Mouse (Mus musculus): ENCODE data around the gene Phactr2.

The Phactr2 gene

DNA sequence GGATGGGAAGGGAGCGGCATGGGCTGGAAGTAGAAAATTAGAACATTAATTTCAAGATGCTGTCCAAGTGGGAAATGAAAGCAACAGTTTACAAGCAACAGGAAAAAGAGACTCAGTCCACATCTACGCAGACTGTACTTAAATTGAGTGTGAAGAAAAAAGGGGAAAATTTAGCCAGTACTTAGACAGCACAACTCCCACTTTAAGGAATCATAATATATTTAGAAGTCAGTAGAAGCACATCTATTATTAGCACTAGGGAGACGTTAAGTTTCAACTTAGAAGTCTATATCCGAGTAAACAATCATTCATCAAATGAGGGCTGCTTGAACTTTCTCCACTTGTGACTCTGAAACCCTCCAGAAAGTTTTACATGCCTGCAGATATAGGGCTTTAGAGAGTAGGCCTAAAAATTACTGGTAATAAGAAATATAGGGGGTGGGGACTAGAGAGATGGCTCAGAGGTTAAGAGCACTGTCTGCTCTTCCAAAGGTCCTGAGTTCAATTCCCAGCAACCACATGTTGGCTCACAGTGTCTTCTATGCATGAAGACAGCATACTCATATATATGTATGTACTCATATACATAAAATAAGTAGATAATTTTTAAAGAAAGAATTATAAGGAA lies 142.7 kb downstream of the Phactr2 start:
- no peak for DNase-seq (ENCODE audit: low read depth, low spot score)

DNA sequence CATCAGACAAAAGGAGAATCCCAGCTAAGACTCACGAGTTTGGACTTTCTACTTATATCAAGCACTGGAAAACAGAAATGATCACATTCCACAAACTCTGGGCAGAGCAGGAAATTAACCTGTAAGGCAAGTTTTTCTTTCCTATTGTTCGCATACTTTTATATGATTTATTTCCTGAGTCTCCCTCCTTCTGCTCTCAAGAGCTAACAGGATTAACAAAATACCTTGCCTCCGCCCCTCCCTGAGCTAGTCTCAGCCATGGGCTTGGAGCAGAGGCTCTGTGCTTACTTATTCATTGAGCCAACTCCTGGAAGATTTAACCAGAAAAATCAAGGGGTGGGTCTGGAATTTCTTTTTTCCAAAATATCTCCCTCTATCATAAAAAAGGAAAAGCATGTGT lies 145.6 kb downstream of the Phactr2 start:
- no peak for DNase-seq (ENCODE audit: low read depth, low spot score)

DNA sequence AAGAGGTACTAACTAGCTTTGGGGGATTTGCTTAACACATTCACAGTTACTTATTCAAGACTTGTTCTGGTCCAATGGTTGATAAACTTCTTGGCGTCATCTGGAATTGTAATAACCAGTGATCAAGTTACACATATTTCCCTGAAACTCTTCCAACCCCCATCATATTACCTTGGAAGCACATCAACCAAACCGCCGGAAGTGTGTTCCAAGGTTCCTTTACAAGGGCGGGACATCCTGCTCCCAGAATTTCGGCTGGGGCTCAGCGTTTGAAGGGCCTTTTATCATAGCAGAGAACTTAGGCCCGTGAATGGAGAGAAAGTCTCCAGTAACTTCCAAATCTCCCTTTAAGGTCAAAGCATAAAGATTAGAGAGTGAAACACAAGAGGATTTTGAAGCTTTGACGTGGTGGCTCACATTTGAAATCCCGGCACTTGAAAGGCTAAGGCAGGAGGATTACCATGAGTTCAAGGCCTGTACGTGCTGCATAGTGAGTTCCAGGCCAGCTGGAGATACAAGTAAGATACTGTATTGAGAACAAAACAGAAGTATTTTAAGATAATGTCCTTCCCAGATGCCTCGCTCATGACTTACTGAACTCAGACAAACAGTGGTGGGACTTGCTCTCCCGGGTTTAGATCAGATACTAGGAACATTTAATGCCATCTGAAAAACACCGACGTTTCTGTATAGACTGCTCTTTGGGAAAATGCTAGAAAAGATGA lies 147.9 kb downstream of the Phactr2 start:
- no peak for DNase-seq (ENCODE audit: low read depth, low spot score)

DNA sequence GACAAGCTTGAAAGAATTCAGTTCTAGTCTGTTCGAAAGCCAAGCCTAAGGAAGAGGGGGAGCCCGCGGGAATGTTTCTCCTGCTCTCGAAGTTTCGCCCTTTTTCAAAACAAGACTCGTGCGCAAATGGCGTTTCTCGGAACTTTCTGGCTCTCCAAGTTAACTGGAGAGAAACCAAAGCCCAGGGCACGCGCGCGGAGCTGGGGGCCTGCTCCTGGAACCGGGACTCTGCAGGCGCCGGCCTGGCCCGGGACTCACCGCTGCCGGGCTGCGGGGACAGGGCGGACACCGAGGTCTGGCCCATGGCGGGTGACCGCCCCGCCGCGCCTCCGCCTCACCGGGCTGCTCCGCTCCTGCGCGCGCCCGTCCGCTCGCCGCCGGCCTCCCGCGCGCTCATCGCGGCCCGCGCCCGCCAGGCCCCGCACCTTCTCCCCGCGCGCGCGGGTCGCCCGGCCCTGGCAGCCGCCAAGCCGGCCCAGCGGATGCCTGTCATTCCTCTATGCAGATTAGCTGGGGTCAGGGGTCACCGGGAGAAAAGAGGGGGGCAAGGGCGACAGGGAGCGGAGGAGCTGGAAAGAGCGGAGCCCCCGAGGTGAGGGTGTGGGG lies 150.3 kb downstream of the Phactr2 start:
- peak; percentile 57 for DNase-seq (ENCODE audit: low read depth, low spot score)

DNA sequence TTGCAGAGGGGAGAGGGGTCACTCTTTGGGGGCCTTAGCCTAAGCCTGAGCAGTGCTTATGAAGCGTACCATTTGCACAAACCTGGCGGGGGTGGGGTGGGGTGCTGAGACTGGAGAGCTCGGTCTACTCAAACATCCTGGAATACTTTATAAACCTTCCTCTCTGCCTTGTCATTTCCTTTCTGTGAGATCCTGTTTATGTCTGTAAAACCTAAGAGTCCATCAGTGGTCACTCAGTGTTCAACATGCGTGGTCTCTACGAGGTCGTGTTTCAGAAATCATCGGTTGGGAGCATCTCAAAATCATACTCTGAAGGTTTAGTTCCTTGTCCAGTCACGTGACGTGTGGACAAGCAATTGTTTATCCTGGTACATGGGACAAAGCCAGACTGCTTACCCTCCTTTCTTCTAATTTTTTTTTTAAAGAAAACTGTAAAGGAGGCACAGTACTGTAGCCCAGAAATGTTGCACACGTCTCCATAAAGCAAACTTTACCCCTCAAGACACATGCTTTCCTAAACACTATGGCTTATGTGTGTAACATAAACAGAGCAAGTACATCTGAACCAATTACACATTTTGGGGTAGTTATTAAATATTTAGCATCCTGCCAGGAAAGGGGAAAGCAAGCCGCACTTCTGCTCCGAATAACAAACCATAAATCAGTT lies 150.9 kb downstream of the Phactr2 start:
- DNase-seq (ENCODE audit: low read depth, low spot score) = no peak

DNA sequence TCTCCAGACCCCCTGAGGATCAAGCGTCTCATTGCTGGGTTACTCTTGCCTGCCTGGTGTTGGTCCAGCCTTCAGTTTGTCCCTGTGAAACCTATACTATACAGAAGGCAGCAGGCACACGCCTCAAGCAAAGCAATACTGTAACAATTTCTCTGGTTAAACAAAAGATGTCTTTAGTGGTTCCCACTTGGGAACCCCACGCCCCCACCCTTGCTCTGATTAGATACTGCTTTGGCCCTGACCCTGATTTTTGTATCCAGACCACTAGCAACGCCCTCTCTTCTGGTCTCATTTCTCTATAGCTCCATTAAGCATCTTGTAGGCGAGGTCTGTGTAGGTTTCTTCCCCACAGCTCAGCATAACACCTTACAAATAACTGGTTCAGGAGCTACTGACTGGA lies 159.2 kb downstream of the Phactr2 start:
- no peak for DNase-seq (ENCODE audit: low read depth, low spot score)

DNA sequence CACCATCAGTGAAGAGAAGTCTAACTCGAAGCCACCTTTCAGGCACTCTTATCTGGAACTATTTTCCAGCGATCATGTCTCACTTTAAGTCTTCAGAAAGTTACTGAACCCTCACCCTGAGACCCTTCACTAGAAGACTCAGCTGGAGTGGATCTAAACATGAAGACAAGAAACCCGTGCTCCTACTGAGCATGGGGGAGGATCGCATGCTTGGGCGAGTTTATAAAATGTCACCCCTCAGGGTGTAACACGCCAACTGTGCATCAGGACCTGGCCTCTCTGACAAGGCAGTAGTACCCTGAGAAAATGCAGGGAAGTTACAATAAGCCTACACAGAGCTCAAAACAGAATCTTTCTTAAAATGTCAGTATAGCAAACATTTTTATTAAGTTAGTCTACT lies 161.6 kb downstream of the Phactr2 start:
- no peak for DNase-seq (ENCODE audit: low read depth, low spot score)

DNA sequence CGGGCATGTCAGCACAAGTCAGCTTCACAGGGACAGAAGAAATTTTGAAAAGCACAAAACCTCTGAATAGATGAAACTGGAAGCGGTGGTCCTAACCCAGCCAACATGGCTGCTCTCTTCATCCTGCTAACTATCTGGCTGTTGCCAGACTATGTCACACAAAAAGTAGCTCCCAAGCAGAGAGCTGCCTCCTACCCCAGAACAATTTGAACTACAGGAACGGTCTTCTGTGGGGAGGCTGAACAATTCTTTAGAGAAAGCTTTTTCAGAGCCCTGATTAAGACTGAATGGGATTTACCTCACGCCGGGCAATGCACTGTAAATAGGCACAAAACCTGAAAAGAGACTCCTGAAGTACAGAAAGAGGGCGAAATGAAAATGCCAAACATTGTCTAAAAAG lies 162.6 kb downstream of the Phactr2 start:
- no peak for DNase-seq (ENCODE audit: low read depth, low spot score)

DNA sequence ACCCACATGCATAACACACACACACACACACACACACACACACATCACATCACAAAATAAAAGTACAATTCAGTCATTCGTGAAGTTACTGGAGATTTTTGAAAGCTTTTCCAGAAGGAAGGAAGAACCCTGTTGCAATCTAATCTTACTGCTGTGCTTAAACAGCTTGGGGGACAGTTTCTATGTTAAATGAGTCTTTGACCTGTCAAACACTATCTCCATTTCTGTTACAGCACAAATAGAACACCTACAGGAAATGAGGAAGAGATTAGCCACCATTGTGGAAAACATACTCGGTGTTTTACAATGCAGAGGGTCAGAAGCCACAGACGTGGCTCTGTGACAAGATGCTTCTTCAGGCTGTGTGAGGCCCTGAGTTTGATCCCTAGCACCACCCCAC lies 164.1 kb downstream of the Phactr2 start:
- DNase-seq (ENCODE audit: low read depth, low spot score) = no peak

DNA sequence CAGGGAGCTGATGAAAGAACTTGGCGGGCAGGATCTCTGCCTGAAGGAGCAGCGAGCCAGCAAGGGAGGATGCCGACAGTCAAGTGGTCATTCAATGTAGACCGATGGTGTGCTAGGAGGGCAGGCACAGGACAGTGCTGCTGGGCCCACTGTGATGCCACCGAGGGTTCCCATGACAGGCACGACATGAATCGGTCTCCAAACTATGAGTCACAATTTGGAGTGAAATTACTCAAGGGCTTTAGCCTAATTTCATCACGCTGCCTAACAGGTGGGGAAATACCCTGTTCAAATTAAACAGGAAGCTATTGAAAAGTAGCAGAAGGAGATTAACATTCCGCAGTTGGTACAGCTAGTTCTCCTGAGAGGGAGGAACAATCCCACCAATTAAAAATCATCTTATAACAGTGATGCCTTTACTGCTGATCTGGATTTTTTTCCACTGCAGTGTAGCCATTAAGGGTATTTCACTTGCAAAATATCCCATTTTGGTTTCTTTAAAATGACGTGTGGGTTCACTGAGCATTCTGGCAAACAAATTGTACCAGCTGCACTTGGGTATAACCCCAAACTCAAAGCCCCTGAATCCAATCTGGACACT lies 169.5 kb downstream of the Phactr2 start:
- no peak for DNase-seq (ENCODE audit: low read depth, low spot score)

DNA sequence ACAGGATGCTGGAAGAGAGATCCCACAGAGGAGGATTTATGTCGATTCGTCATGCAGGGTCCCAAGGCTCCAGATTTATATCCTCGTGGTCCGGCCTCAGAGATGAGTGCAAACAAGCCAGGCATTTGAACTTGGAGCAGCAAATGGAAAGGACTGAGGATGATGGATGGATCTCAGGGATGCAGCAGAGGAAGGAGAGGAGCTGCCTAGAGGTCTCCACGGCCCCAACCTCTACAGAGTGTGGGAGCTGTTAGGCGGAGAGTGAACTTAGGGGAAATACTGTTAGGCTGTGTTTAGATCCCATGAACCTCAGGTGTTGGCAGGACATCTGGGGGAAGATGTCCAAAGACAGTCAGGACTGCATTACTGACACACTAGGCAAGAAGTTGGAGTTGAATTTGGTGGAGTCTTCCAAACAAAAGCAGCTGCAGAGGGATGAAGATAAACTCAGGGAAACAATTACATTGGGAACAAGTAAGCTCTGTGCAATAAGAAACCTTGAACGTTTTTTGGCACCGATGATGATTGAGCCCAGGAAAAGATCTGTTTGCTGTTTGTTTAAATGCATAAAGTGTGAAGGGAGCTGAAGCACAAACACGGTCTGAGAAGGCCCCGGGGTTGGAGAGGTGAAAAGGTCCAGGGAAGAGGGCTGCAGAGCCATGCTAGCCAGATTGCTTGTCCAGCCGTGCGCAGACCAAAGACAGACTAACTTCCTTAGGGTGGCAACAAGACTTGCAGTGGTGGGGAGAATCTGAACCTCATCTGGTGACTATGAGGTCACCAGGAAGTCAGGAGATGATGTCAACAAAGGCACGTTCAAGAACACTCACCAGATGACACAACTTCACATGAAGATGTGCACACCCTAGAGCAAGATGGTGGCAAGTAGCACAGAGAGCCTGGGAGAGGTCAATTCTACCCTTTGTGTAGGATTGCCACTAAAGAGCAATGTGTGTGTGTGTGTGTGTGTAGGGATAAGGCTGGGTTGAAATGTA lies 170.6 kb downstream of the Phactr2 start:
- no peak for DNase-seq (ENCODE audit: low read depth, low spot score)

DNA sequence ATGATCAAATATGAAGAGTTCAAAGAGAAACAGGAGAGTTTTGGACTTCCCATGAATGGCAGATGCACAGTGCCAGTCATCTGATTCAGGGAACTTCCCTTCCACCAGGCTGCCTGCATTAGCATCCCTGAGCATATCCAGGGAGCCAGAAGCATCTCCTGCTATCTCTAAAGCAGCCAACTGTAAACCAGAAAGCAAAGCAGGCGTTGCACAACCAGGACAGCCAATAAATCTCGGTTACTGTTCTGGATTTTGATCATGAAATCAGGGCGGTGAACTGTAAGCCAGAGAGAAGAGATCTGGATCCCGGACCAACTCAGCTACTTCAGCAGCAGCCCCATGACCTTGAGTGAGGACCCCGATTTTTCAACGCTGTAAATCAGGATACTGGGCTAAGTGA lies 173.6 kb downstream of the Phactr2 start:
- DNase-seq (ENCODE audit: low read depth, low spot score) = no peak

DNA sequence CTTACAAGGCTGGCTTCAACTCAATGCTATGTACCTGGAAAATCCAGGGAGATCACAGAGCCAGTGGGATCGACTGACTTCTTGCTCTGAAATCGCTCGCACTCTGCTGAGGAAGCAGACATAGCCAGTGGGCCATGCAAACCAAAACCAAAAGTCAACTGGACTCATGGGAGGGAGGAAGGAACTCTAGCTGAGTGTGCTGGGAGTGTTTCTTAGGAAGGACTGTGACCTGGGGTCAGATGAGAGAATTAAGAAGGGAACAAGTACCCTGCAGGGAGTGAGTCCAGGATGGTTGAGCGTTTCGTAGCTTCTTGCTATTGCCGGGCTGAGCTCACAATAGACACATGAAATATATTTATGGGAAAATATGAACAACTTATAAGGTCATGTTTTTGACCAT lies 174.0 kb downstream of the Phactr2 start:
- no peak for DNase-seq (ENCODE audit: low read depth, low spot score)

DNA sequence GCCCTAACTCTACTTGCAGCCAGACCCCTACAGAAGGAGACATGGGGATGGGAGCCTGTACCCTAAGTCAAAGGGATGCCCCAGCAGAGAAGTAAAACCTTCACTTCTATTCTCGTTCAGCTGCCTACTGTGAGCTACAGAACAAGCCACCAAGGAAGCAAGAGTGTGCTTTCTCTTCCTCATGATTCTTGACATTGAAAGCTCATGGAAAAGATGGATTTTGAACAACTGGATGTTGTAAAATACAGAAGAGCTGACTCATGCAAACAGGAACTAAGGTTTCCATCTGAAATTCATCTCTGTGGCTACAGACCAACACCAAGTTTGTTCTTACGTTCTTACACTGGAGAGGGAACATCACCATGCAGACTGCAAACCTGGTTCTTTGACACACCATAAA lies 179.3 kb downstream of the Phactr2 start:
- no peak for DNase-seq (ENCODE audit: low read depth, low spot score)

DNA sequence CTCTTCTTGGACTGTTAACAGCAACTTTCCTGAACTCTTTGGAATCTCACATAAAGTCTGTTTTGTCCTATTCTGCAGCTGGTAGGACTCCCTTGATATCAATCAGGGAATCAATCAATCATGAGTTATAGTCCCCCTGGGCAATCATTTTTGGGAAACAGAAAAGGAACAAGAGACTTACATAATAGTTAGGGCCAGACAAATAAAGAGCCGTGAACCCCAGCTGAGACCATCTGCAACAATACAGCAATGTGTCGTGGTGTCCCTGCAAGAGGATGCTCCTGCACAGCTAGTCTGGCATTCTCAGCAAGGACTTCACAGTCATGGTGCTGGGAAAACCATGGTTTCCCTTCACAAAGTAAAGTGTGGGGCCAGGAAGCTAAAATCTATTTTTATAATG lies 182.2 kb downstream of the Phactr2 start:
- DNase-seq (ENCODE audit: low read depth, low spot score) = peak; percentile 24

DNA sequence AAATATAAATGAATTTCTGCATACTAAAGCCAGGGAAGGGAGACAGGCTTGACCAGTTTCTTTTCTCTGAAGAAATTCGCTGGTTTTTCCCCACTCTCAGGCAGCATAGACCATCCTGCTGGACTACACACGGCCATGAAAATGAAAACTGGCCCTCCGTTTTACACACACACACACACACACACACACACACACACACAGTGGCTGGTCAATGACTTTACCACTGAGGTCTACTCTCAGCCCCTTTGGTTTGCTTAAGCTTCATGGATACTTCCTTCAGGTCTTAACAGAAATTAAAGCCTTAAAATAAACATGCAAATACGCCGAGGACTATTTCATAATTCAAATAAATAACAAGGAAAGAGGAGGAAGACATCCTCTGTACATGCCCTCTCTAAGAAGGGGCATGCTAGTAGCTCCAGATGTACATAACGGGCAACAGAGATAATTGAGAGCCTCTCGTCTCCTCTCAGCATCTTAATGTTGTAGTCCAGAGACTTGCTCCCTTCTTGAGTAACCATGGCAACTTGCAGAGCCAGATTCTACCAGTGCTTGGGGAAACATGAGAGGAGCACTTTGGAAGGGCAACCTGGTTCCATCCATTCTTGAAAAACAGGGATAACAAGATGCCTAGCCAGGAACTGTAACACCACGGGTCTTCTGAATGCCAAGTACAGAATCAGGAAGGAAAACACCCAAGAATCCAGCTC lies 184.8 kb downstream of the Phactr2 start:
- no peak for DNase-seq (ENCODE audit: low read depth, low spot score)

DNA sequence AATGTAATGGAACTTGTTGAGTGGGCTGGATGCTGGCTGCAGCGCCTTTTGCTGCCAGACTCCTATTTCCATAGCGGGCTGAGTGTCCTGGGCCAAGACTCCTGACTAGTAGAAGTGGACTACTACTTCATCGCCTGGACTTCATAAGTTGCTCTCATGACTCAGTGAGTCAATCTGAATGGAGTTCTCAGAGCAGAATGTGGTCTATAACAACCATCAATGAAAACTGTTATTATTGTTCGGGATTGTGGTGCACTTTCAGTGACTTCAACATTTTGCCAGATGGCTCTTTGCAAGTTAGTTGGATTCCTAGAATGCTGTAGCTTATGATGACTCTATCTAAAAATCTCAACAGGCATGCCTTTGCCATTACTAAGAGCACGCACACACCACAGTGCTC lies 185.9 kb downstream of the Phactr2 start:
- DNase-seq (ENCODE audit: low read depth, low spot score) = no peak

DNA sequence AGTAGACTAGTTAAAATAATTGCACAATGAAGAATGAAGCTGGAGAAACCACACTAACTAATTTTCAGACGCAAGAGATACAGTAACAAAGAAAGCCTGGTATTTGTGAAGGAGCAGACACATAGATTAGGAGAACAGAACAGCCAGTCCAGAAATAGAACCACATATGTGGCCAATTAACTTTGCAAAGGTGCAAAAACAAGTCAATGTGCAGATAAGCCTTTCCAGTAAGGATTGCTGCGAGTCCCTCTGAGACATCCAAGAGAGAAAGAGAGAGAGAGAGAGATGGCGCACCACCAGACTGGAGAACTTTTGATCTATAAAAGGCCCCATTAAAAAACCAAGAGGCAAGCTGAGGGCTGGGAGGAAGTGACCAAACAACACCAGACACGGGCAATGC lies 190.8 kb downstream of the Phactr2 start:
- no peak for DNase-seq (ENCODE audit: low read depth, low spot score)

DNA sequence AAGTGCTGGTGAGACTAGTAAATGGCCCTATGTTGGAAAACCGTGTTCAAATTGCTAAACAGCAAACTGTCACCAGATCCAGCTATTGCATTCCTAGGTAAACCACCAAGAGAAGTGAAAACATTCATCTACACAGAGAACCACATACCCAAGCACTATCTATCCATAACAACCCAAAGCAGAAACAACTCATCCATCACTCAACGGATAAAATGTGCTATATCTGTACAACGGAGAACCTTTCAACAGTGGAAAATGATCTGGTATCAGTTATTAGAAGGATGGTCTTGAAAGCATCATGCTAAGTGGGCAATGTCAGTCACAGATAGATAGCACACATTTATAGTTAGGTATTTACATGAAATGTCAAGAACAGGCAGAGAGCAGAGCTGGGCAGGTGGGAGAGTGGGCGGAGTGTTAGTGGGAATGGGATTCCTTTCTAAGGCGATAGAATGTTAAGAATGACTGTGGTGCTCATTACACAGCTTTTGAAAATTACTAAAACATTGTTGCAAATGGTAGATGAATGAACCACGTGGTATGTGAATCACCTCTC lies 193.8 kb downstream of the Phactr2 start:
- DNase-seq (ENCODE audit: low read depth, low spot score) = no peak

DNA sequence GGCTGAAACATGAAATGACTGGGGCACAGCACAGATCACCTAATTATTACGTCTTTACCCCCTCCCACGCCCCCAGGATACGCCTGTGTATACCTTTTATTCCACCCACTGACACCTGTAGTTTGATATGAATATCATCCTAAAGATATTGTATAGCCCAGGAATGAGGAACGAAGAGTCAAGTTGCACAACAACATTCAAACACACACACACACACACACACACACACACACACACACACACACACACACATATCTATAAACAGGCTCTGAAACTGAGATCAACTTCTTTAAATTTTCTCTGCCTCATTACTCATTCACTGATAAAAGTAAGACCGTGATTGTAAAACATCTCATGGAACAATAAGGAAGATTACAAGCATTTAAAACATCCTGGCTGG lies 197.9 kb downstream of the Phactr2 start:
- no peak for DNase-seq (ENCODE audit: low read depth, low spot score)

Data from embryo, embryonic 11.5 days (tissue).